ENCODE assay signal across 9 mouse cellular contexts in genomic region chr12:111007134-111008103, GRCm38 (mm10). TPM values are rescaled to one million over a fixed set of nuclear protein-coding genes. Genes with fewer than 3 reads are reported as not detected.
DNase-seq lines count a peak whose midpoint lies in the region; ATAC-seq and TF ChIP-seq lines count a peak whose summit lies in the region.
"Had no signal": no experiment of that assay in that cellular context is flagged by ENCODE, and none has a peak within 500 bp of the region (broad histone marks: within the 10 kb centered on the region; RNA-seq: fewer than 3 reads in every experiment).

No protein-coding gene starts in this region.

- H3K4me1 ChIP-seq in embryonic facial prominence, embryonic 14.5 days (ENCODE audit: control insufficient read depth, insufficient read depth, low read length): peaks cover 21% of the 10 kb centered on the region
- peaks cover 11% of the 10 kb centered on the region for H3K4me1 ChIP-seq in kidney, postnatal 0 days (replicated peaks; ENCODE audit: insufficient read depth, low read length)

- ATAC-seq in embryonic facial prominence, embryonic 14.5 days (ENCODE audit: low read depth): no peak; the same call in 1 of the 2 replicates
- peak; percentile 55; the same call in 1 of the 2 replicates for ATAC-seq in kidney, postnatal 0 days (replicated peaks; ENCODE audit: low FRiP score, low read depth)

- DNase-seq in urinary bladder, postnatal 25 days (ENCODE audit: low spot score): peak; percentile 24
- DNase-seq in urinary bladder, adult 2 months (ENCODE audit: low spot score): no peak
- DNase-seq in embryonic facial prominence, embryonic 14.5 days (ENCODE audit: low spot score): peak; percentile 56
- DNase-seq in kidney, postnatal 0 days (ENCODE audit: low spot score): peak; percentile 78
- peak; percentile 55 to 71 for DNase-seq in lung, postnatal 4 days
- no peak for DNase-seq in right cerebral cortex, adult 2 months (ENCODE audit: low spot score in 2 of 2)
- DNase-seq in left cerebral cortex, postnatal 25 days (ENCODE audit: low spot score in 2 of 2): no peak
- no peak for DNase-seq in right cerebral cortex, postnatal 25 days

- intact Hi-C loops in left cerebral cortex, postnatal 25 days (cut with DNase I): loop anchor here (10.0 kb wide), 1 partner anchor 293 kb away; no protein-coding TSS in a partner anchor

- peaks cover 2% of the 10 kb centered on the region; the same call in 1 of the 2 replicates for H3K9me3 ChIP-seq in embryonic facial prominence, embryonic 14.5 days (ENCODE audit: control insufficient read depth, low read length)
- no peaks in the 10 kb centered on the region for H3K9me3 ChIP-seq in kidney, postnatal 0 days (replicated peaks; ENCODE audit: low read length)
- H3K9me3 ChIP-seq: embryonic facial prominence, embryonic 12.5 days had no signal

- no peak overlapping the region for H3K4me3 ChIP-seq in embryonic facial prominence, embryonic 14.5 days (ENCODE audit: low read depth, low read length)
- no peak overlapping the region for H3K4me3 ChIP-seq in kidney, postnatal 0 days (replicated peaks; ENCODE audit: low read depth, low read length)
- H3K4me3 ChIP-seq: embryonic facial prominence, embryonic 12.5 days had no signal

- 67% methylated on average over 14 of the region's 14 CpGs for WGBS in embryonic facial prominence, embryonic 14.5 days
- WGBS in kidney, postnatal 0 days: 64% methylated on average over 14 of the region's 14 CpGs

- no peak overlapping the region for H3K4me2 ChIP-seq in embryonic facial prominence, embryonic 14.5 days (ENCODE audit: low read depth, low read length)
- H3K4me2 ChIP-seq in kidney, postnatal 0 days (ENCODE audit: low read length): no peak overlapping the region
- H3K4me2 ChIP-seq: embryonic facial prominence, embryonic 12.5 days had no signal

- no peaks in the 10 kb centered on the region for H3K27me3 ChIP-seq in embryonic facial prominence, embryonic 14.5 days (replicated peaks; ENCODE audit: control insufficient read depth, insufficient read depth, low read length)
- H3K27me3 ChIP-seq in kidney, postnatal 0 days (ENCODE audit: insufficient read depth, low read length): no peaks in the 10 kb centered on the region
- H3K27me3 ChIP-seq: embryonic facial prominence, embryonic 12.5 days had no signal

- no peak overlapping the region for H3K9ac ChIP-seq in embryonic facial prominence, embryonic 14.5 days (ENCODE audit: low read depth, low read length)
- no peak overlapping the region for H3K9ac ChIP-seq in kidney, postnatal 0 days (ENCODE audit: low read depth, low read length)
- H3K9ac ChIP-seq: embryonic facial prominence, embryonic 12.5 days had no signal

- peak overlapping the region; percentile 18; the same call in 1 of the 2 replicates for H3K27ac ChIP-seq in embryonic facial prominence, embryonic 14.5 days (replicated peaks; ENCODE audit: low read depth, low read length)
- no peak overlapping the region for H3K27ac ChIP-seq in kidney, postnatal 0 days
- H3K27ac ChIP-seq: embryonic facial prominence, embryonic 12.5 days had no signal

- no peaks in the 10 kb centered on the region for H3K36me3 ChIP-seq in embryonic facial prominence, embryonic 14.5 days (ENCODE audit: control insufficient read depth, insufficient read depth, low read length)
- H3K36me3 ChIP-seq in kidney, postnatal 0 days (ENCODE audit: insufficient read depth, low read length): no peaks in the 10 kb centered on the region
- H3K36me3 ChIP-seq: embryonic facial prominence, embryonic 12.5 days had no signal

- TF ChIP-seq CTCF in kidney, postnatal 0 days (IDR thresholded peaks at IDR 0.05; ENCODE audit: low read depth): no peak

RNA-seq across cellular contexts. Expression of gene Ankrd9, which starts 28.6 kb away (rescaled TPM):
- 25.1 and 28.9 TPM in 2 replicates for polyA plus RNA-seq in urinary bladder, adult 2 months (2012; rRNA removed)
- 11.1 and 13.2 TPM in 2 replicates for polyA plus RNA-seq in embryonic facial prominence, embryonic 14.5 days (2014; fragmentation: Nextera tagmentation; extraction: Ambion mirVana)
- polyA plus RNA-seq in kidney, postnatal 0 days (2015; fragmentation: Nextera tagmentation; extraction: Ambion mirVana): 19.5 and 19.9 TPM in 2 replicates
- total RNA-seq in left cerebral cortex, postnatal 25 days (2021): 10 to 100 TPM; 16.2 to 17.9 TPM

RNA-seq across cellular contexts. Expression of gene Rcor1, which starts 31.7 kb away (rescaled TPM):
- polyA plus RNA-seq in urinary bladder, adult 2 months (2012; rRNA removed): 12.6 and 16.6 TPM in 2 replicates
- 16.8 and 18.0 TPM in 2 replicates for polyA plus RNA-seq in embryonic facial prominence, embryonic 14.5 days (2014; fragmentation: Nextera tagmentation; extraction: Ambion mirVana)
- 9.9 and 10.1 TPM in 2 replicates for polyA plus RNA-seq in kidney, postnatal 0 days (2015; fragmentation: Nextera tagmentation; extraction: Ambion mirVana)
- total RNA-seq in left cerebral cortex, postnatal 25 days (2021): 10 to 100 TPM; 17.1 to 19.6 TPM

Comparison
In these comparisons a context has a peak if more than half of its experiments do, and no peak if none do; other contexts are left out.
1. DNase-seq: peak in urinary bladder, postnatal 25 days (single experiment), embryonic facial prominence, embryonic 14.5 days (single experiment), kidney, postnatal 0 days (single experiment) and lung, postnatal 4 days (2 of 2); none in urinary bladder, adult 2 months (single experiment), right cerebral cortex, adult 2 months (0 of 2), left cerebral cortex, postnatal 25 days (0 of 2) and right cerebral cortex, postnatal 25 days (single experiment).